Mouse (Mus musculus) heart, embryonic 10.5 days (tissue): ENCODE results near the gene Slc6a9. TPM values are rescaled to one million over a fixed set of nuclear protein-coding genes. Genes with fewer than 3 reads are reported as not detected.

ENCODE experiments used
- DNase-seq: peaks from one replicate; pipeline ENCODE4 v3.0.0-alpha.2; 2017; ENCODE audit warnings: low spot score
- H3K27ac ChIP-seq: fragments of 300-500 bp; sonication (generic); 2 replicates; pipeline ENCODE4 v1.5.1; 2016; ENCODE audit warnings: mild to moderate bottlenecking
- H3K27me3 ChIP-seq: fragments of 300-500 bp; sonication (generic); 2 replicates; pipeline ENCODE4 v1.6.1; 2016; ENCODE audit warnings: mild to moderate bottlenecking; ENCODE audit not compliant: poor library complexity, insufficient read depth, severe bottlenecking
- H3K36me3 ChIP-seq: fragments of 300-500 bp; sonication (generic); 2 replicates; pipeline ENCODE4 v1.6.1; 2016; ENCODE audit warnings: mild to moderate bottlenecking, moderate library complexity
- H3K4me1 ChIP-seq: fragments of 300-500 bp; sonication (generic); 2 replicates; pipeline ENCODE4 v1.6.1; 2016; ENCODE audit warnings: mild to moderate bottlenecking
- H3K4me3 ChIP-seq: fragments of 300-500 bp; sonication (generic); 2 replicates; pipeline ENCODE4 v1.5.1; 2016; ENCODE audit warnings: mild to moderate bottlenecking, moderate library complexity
- H3K9me3 ChIP-seq: fragments of 300-500 bp; sonication (generic); 2 replicates; pipeline ENCODE4 v1.6.1; 2016; ENCODE audit warnings: mild to moderate bottlenecking, moderate library complexity
- WGBS: fragments of 180-500 bp; shearing (Covaris S2); methylation state at CpG from one replicate; pipeline ENCODE4 v1.1.7; 2016; 5-methylcytosine and 5-hydroxymethylcytosine counted together
- polyA plus RNA-seq: library from polyadenylated mRNA; unstranded; fragments of >200 nt; fragmentation: Nextera tagmentation; extraction: Ambion mirVana; gene quantifications from 2 replicates; pipeline ENCODE4 v1.2.1, GENCODE M21; 2016

Gene Slc6a9
- polyA plus RNA-seq, 1 experiment from 2014 or later, result 12.8 TPM

- H3K4me3 ChIP-seq, result no peak overlapping the region
- DNase-seq, result no peak
These were observed 11.0 kb downstream of the Slc6a9 start for GRCm38 (mm10) chr4:117845316-117845715.

GRCm38 (mm10) chr4:117846261-117846660 lies 12.0 kb downstream of the Slc6a9 start:
- no peak overlapping the region for H3K4me3 ChIP-seq
- H3K27me3 ChIP-seq, result peaks cover 34% of the 10 kb centered on the region; the same call in 1 of the 2 replicates
- H3K27ac ChIP-seq, result no peak overlapping the region
- WGBS, result 96% methylated on average over 4 of the region's 4 CpGs
- no peak for DNase-seq
- H3K9me3 ChIP-seq, result no peaks in the 10 kb centered on the region
- peaks cover 20% of the 10 kb centered on the region for H3K4me1 ChIP-seq
- H3K36me3 ChIP-seq, result peaks cover 7% of the 10 kb centered on the region; the same call in 1 of the 2 replicates

More at GRCm38 (mm10) chr4:117845316-117845715, 11.0 kb downstream of the Slc6a9 start:
- 84% methylated on average over 11 of the region's 11 CpGs for WGBS
- Histone ChIP-seq H3K36me3 (peaks cover 7% of the 10 kb centered on the region; the same call in 1 of the 2 replicates), H3K27me3 (peaks cover 31% of the 10 kb centered on the region; the same call in 1 of the 2 replicates), H3K4me1 (peaks cover 20% of the 10 kb centered on the region), H3K9me3 (no peaks in the 10 kb centered on the region), H3K27ac (no peak overlapping the region)

GRCm38 (mm10) chr4:117847011-117847410 lies 12.7 kb downstream of the Slc6a9 start:
- no peak overlapping the region for H3K27ac ChIP-seq
- WGBS, result 68% methylated on average over 2 of the region's 2 CpGs
- H3K9me3 ChIP-seq, result no peaks in the 10 kb centered on the region
- H3K4me3 ChIP-seq, result no peak overlapping the region
- H3K27me3 ChIP-seq, result peaks cover 34% of the 10 kb centered on the region; the same call in 1 of the 2 replicates
- DNase-seq, result no peak
- H3K4me1 ChIP-seq, result peaks cover 20% of the 10 kb centered on the region
- H3K36me3 ChIP-seq, result peaks cover 7% of the 10 kb centered on the region; the same call in 1 of the 2 replicates

- Histone ChIP-seq H3K27me3 (peaks cover 28% of the 10 kb centered on the region; the same call in 1 of the 2 replicates), H3K36me3 (peaks cover 7% of the 10 kb centered on the region; the same call in 1 of the 2 replicates), H3K4me3 (no peak overlapping the region), H3K27ac (no peak overlapping the region), H3K9me3 (no peaks in the 10 kb centered on the region), H3K4me1 (peaks cover 20% of the 10 kb centered on the region)
- no peak for DNase-seq
- WGBS, result 51% methylated on average over 17 of the region's 17 CpGs
These were observed 14.8 kb downstream of the Slc6a9 start for GRCm38 (mm10) chr4:117849063-117849462.

- peaks cover 7% of the 10 kb centered on the region; the same call in 1 of the 2 replicates for H3K36me3 ChIP-seq
- peaks cover 28% of the 10 kb centered on the region; the same call in 1 of the 2 replicates for H3K27me3 ChIP-seq
- DNase-seq, result no peak
- no peak overlapping the region for H3K4me3 ChIP-seq
- peaks cover 24% of the 10 kb centered on the region for H3K4me1 ChIP-seq
- no peaks in the 10 kb centered on the region for H3K9me3 ChIP-seq
- WGBS, result 72% methylated on average over 5 of the region's 5 CpGs
- no peak overlapping the region; the same call in 1 of the 2 replicates for H3K27ac ChIP-seq
These were observed 15.2 kb downstream of the Slc6a9 start for GRCm38 (mm10) chr4:117849506-117849905.

- WGBS, result 84% methylated on average over 7 of the region's 7 CpGs
- no peak for DNase-seq
- H3K9me3 ChIP-seq, result no peaks in the 10 kb centered on the region
- peaks cover 24% of the 10 kb centered on the region; the same call in 1 of the 2 replicates for H3K27me3 ChIP-seq
- H3K36me3 ChIP-seq, result peaks cover 7% of the 10 kb centered on the region; the same call in 1 of the 2 replicates
- H3K27ac ChIP-seq, result no peak overlapping the region; the same call in 1 of the 2 replicates
- H3K4me1 ChIP-seq, result peaks cover 31% of the 10 kb centered on the region
- H3K4me3 ChIP-seq, result no peak overlapping the region
These were observed 15.9 kb downstream of the Slc6a9 start for GRCm38 (mm10) chr4:117850176-117850575.

- Histone ChIP-seq H3K4me1 (peaks cover 36% of the 10 kb centered on the region), H3K27me3 (peaks cover 25% of the 10 kb centered on the region; the same call in 1 of the 2 replicates), H3K9me3 (no peaks in the 10 kb centered on the region), H3K27ac (no peak overlapping the region), H3K4me3 (no peak overlapping the region), H3K36me3 (peaks cover 2% of the 10 kb centered on the region; the same call in 1 of the 2 replicates)
- DNase-seq, result no peak
- 80% methylated on average over 7 of the region's 7 CpGs for WGBS
These were observed 16.6 kb downstream of the Slc6a9 start for GRCm38 (mm10) chr4:117850871-117851270.

GRCm38 (mm10) chr4:117852152-117852868 lies 18.0 kb downstream of the Slc6a9 start:
- H3K4me3 ChIP-seq, result no peak overlapping the region
- peaks cover 14% of the 10 kb centered on the region; the same call in 1 of the 2 replicates for H3K36me3 ChIP-seq
- no peak overlapping the region for H3K27ac ChIP-seq
- no peak for DNase-seq
- no peaks in the 10 kb centered on the region for H3K9me3 ChIP-seq
- H3K27me3 ChIP-seq, result peaks cover 34% of the 10 kb centered on the region; the same call in 1 of the 2 replicates
- H3K4me1 ChIP-seq, result peaks cover 33% of the 10 kb centered on the region
- 87% methylated on average over 10 of the region's 10 CpGs for WGBS

GRCm38 (mm10) chr4:117855146-117855545 lies 20.8 kb downstream of the Slc6a9 start:
- Histone ChIP-seq H3K9me3 (no peaks in the 10 kb centered on the region), H3K27me3 (peaks cover 28% of the 10 kb centered on the region; the same call in 1 of the 2 replicates), H3K4me3 (no peak overlapping the region), H3K36me3 (peaks cover 14% of the 10 kb centered on the region; the same call in 1 of the 2 replicates), H3K27ac (0 out of 2 replicates have a peak overlapping the region, but pooled peaks have one; percentile 32), H3K4me1 (peaks cover 26% of the 10 kb centered on the region)
- WGBS, result 77% methylated on average over 9 of the region's 9 CpGs
- DNase-seq, result no peak

- no peak for DNase-seq
- H3K4me3 ChIP-seq, result no peak overlapping the region
- H3K27ac ChIP-seq, result no peak overlapping the region
- H3K27me3 ChIP-seq, result peaks cover 30% of the 10 kb centered on the region; the same call in 1 of the 2 replicates
- peaks cover 14% of the 10 kb centered on the region; the same call in 1 of the 2 replicates for H3K36me3 ChIP-seq
- H3K9me3 ChIP-seq, result no peaks in the 10 kb centered on the region
- H3K4me1 ChIP-seq, result peaks cover 40% of the 10 kb centered on the region
- WGBS, result 65% methylated on average over 3 of the region's 3 CpGs
These were observed 24.5 kb downstream of the Slc6a9 start for GRCm38 (mm10) chr4:117858794-117859193.

GRCm38 (mm10) chr4:117860570-117860969 lies 26.3 kb downstream of the Slc6a9 start:
- peaks cover 28% of the 10 kb centered on the region for H3K4me1 ChIP-seq
- no peaks in the 10 kb centered on the region for H3K9me3 ChIP-seq
- peaks cover 34% of the 10 kb centered on the region for H3K27me3 ChIP-seq
- WGBS, result 87% methylated on average over 9 of the region's 9 CpGs
- no peak for DNase-seq
- no peak overlapping the region for H3K27ac ChIP-seq
- peaks cover 27% of the 10 kb centered on the region for H3K36me3 ChIP-seq
- no peak overlapping the region for H3K4me3 ChIP-seq

GRCm38 (mm10) chr4:117862823-117863222 lies 28.5 kb downstream of the Slc6a9 start:
- Histone ChIP-seq H3K4me3 (no peak overlapping the region), H3K36me3 (peaks cover 13% of the 10 kb centered on the region; the same call in 1 of the 2 replicates), H3K27me3 (peaks cover 31% of the 10 kb centered on the region), H3K4me1 (peaks cover 39% of the 10 kb centered on the region), H3K27ac (0 out of 2 replicates have a peak overlapping the region, but pooled peaks have one; percentile 1), H3K9me3 (no peaks in the 10 kb centered on the region)
- WGBS, result 33% methylated on average over 4 of the region's 4 CpGs
- no peak for DNase-seq

GRCm38 (mm10) chr4:117866083-117866482 lies 31.8 kb downstream of the Slc6a9 start:
- Histone ChIP-seq H3K27me3 (peaks cover 45% of the 10 kb centered on the region), H3K4me1 (peaks cover 55% of the 10 kb centered on the region), H3K9me3 (no peaks in the 10 kb centered on the region), H3K27ac (no peak overlapping the region), H3K36me3 (peaks cover 13% of the 10 kb centered on the region; the same call in 1 of the 2 replicates), H3K4me3 (no peak overlapping the region)
- DNase-seq, result no peak
- 69% methylated on average over 9 of the region's 9 CpGs for WGBS
